Mouse (Mus musculus): ENCODE data around the gene Ctps. TPM values are rescaled to one million over a fixed set of nuclear protein-coding genes. Genes with fewer than 3 reads are reported as not detected.

Gene Ctps
- polyA plus RNA-seq (2015; fragmentation: Nextera tagmentation; extraction: Ambion mirVana), result 79.5 and 83.0 TPM in 2 replicates

GRCm38 (mm10) chr4:120569486-120570437 is at the start of gene Ctps:
Ctps (minus strand) TSS chr4:120570276.
- ATAC-seq, result peak; percentile 98
- H3K9ac ChIP-seq (replicated peaks), result peak within 1 kb of the TSS; percentile 94
- peaks cover 25% of the 10 kb centered on the region for H3K4me1 ChIP-seq (replicated peaks)
- H3K9me3 ChIP-seq, result no peaks in the 10 kb centered on the region
- H3K4me3 ChIP-seq (replicated peaks), result peak within 1 kb of the TSS; percentile 79
- H3K27me3 ChIP-seq, result no peaks in the 10 kb centered on the region
- H3K27ac ChIP-seq, result peak within 1 kb of the TSS; percentile 95
- under 1% methylated on average over 97 of the region's 97 CpGs for WGBS
- peak within 1 kb of the TSS; percentile 84 for H3K4me2 ChIP-seq (replicated peaks)
- peaks cover 8% of the 10 kb centered on the region for H3K36me3 ChIP-seq

DNA sequence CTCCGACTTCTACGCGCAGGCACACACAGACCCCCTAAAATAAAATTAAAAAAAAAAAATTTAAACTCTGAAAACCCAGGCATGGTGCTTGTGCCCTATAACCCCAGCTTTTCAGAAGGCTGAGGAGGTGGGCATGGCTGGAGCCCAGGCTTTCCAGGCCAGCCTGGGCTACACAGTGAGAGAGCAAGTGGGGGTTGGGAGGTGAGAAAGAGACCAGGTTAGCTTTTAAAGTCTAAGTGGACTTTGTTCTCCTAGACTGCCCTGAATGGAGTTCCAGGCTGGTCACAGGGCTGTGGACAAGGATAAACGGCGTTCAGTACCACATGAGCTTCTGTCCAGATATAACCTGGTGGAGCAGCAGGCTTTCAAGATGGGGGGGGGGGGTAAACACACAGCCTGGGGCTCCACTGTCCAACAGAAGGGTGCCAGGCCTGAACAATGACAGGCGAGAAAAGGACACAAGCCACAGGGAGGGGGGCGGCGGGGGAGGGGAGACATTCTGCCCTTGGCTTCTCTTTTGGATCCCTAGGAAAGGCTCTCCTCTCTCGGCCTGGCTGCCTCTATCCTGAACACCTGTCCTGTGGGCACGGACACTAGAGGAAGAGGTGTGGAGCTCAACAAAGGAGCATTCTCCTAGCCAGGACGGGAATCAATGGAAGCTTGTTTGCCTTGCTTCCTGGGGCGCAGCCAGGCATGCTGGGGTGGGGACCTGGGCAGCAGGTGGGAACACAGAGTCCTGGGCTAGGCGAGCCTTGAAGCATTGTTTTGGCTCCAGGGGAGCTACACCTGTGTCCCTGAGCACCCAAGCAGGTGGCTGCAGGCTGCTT is 46.3 kb upstream of the Ctps start:
- Histone ChIP-seq H3K9me3 (no peaks in the 10 kb centered on the region), H3K27ac (no peak overlapping the region), H3K4me3 (replicated peaks) (no peak overlapping the region), H3K4me2 (replicated peaks) (no peak overlapping the region), H3K36me3 (no peaks in the 10 kb centered on the region), H3K27me3 (no peaks in the 10 kb centered on the region), H3K4me1 (replicated peaks) (peaks cover 31% of the 10 kb centered on the region), H3K9ac (replicated peaks) (no peak overlapping the region)
- ATAC-seq, result 0 out of 2 replicates have a peak, but pooled peaks have one; percentile 5
- WGBS, result 63% methylated on average over 13 of the region's 13 CpGs

- H3K4me1 ChIP-seq (replicated peaks), result peaks cover 31% of the 10 kb centered on the region
- H3K9ac ChIP-seq (replicated peaks), result no peak overlapping the region
- no peaks in the 10 kb centered on the region for H3K36me3 ChIP-seq
- WGBS, result 25% methylated on average over 10 of the region's 10 CpGs
- peak; percentile 65 for ATAC-seq
- H3K4me3 ChIP-seq (replicated peaks), result no peak overlapping the region
- no peaks in the 10 kb centered on the region for H3K27me3 ChIP-seq
- no peak overlapping the region for H3K4me2 ChIP-seq (replicated peaks)
- no peak overlapping the region for H3K27ac ChIP-seq
- no peaks in the 10 kb centered on the region for H3K9me3 ChIP-seq
Measured at GRCm38 (mm10) chr4:120615528-120616081, 45.5 kb upstream of the Ctps start.

GRCm38 (mm10) chr4:120614644-120615043 is 44.6 kb upstream of the Ctps start:
- no peak for ATAC-seq
- H3K27ac ChIP-seq, result no peak overlapping the region
- H3K4me1 ChIP-seq (replicated peaks), result peaks cover 31% of the 10 kb centered on the region
- H3K9ac ChIP-seq (replicated peaks), result no peak overlapping the region
- no peaks in the 10 kb centered on the region for H3K36me3 ChIP-seq
- H3K27me3 ChIP-seq, result no peaks in the 10 kb centered on the region
- no peaks in the 10 kb centered on the region for H3K9me3 ChIP-seq
- H3K4me2 ChIP-seq (replicated peaks), result no peak overlapping the region
- no peak overlapping the region for H3K4me3 ChIP-seq (replicated peaks)
- WGBS, result 78% methylated on average over 9 of the region's 9 CpGs

- 48% methylated on average over 8 of the region's 8 CpGs for WGBS
- Histone ChIP-seq H3K4me1 (replicated peaks) (peaks cover 31% of the 10 kb centered on the region), H3K4me2 (replicated peaks) (no peak overlapping the region), H3K36me3 (no peaks in the 10 kb centered on the region), H3K9ac (replicated peaks) (no peak overlapping the region), H3K9me3 (no peaks in the 10 kb centered on the region), H3K27ac (0 out of 2 replicates have a peak overlapping the region, but pooled peaks have one; percentile 7), H3K27me3 (no peaks in the 10 kb centered on the region), H3K4me3 (replicated peaks) (no peak overlapping the region)
- ATAC-seq, result no peak
Measured at GRCm38 (mm10) chr4:120613691-120614329, 43.7 kb upstream of the Ctps start.

DNA sequence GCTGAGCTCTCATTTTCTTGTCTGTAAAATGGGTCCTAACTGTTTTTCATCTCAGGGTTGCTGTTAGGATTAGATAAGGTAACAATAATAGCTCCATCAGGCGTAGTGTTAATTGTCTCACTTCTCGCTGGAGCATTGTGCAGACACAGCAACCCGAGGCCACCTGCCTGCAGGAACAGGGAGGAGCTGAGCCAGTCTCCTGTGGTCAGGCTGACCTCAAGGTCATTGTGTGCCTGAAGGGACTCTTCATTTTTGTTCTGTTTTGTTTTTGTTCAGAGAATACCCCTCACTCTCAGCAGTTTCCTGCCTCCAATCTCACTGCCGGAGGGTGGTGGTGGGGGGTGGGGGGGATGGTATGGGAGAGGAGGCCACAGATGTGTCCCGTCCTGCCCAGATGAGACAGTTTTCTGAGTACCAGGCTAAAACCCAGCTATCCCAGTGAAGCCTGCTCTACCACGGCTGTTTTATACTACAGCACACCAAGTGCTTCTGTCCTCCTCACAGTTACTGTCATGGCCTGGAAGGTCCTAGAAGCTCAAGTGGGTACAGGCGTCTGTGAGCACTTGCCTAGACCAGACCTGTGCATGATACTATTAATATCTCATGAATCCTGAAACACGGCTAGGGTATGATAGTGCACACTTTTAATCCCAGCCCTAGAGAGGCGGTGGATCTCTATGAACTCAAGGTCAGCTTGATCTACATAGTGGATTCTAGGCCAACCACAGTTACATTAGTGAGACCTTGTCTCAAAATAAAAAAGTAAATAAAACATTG is 42.4 kb upstream of the Ctps start:
- Histone ChIP-seq H3K27me3 (no peaks in the 10 kb centered on the region), H3K27ac (peak overlapping the region; percentile 39), H3K4me1 (replicated peaks) (peaks cover 31% of the 10 kb centered on the region), H3K4me2 (replicated peaks) (no peak overlapping the region), H3K36me3 (no peaks in the 10 kb centered on the region), H3K9me3 (no peaks in the 10 kb centered on the region), H3K9ac (replicated peaks) (no peak overlapping the region), H3K4me3 (replicated peaks) (no peak overlapping the region)
- 19% methylated on average over 9 of the region's 9 CpGs for WGBS
- peak; percentile 19; the same call in 1 of the 2 replicates for ATAC-seq

DNA sequence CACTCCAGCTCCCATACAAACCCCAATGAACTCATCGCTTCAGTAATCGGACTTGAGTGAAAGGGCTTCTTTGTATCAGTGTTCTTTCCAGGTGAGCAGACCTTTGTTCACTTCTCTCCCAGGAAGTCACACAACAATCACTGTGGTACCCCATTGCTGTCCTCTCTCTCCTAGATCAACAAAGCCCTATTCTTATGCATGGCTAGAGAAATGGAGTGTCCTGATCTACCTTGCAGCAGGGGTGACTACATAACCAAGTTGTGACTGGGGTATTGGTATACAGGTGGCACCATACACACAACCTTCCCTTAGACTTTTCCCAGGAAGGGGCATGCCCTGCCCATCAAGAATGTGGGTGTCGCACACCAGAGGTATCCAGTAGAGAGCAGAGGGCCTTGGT is 40.9 kb upstream of the Ctps start:
- H3K9me3 ChIP-seq, result no peaks in the 10 kb centered on the region
- no peak overlapping the region for H3K4me3 ChIP-seq (replicated peaks)
- whole genome bisulfite sequencing, result 61% methylated on average over 3 of the region's 3 CpGs
- peaks cover 27% of the 10 kb centered on the region for H3K4me1 ChIP-seq (replicated peaks)
- no peaks in the 10 kb centered on the region for H3K27me3 ChIP-seq
- no peak overlapping the region for H3K27ac ChIP-seq
- no peaks in the 10 kb centered on the region for H3K36me3 ChIP-seq
- H3K9ac ChIP-seq (replicated peaks), result no peak overlapping the region
- H3K4me2 ChIP-seq (replicated peaks), result no peak overlapping the region
- no peak for ATAC-seq

DNA sequence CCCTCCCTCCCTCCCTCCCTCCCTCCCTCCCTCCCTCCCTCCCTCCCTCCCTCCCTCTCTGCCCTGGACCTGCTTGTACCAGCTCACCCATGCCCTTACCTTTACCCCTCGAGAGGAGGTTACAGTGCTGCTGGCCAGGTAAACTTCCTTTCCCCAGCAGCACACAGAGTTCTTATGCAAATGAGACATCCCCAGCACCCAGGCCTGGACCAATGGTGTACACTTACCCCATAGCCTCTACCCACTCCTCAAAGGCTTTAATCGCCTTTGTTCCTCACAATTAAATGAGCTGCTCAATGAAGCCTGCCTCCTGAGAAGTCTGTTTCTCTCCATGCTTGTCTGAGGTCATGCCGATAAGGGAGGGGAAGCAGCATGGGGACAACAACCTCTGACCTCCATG is 36.9 kb upstream of the Ctps start:
- peak; percentile 77 for ATAC-seq
- 20% methylated on average over 3 of the region's 3 CpGs for WGBS

DNA sequence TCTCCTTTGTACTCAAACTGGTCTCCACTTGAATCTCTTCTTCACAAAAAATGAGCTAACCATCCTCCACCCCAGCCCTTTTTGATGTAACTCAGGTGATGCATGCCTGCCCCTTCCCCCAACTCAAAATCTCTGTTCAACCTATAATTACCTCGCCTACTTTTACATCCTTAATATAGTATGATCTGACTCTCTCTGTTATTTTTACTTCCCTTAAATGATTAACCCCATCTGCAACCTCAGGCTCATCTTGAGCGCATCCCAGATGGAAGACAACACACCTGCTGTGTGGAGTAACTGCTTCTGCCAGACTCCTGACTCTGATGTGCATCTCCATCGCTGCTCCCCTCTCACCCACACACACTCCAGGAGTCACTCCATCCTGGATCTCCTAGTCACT is 32.6 kb upstream of the Ctps start:
- ATAC-seq, result no peak
- Histone ChIP-seq H3K4me1 (replicated peaks) (peaks cover 14% of the 10 kb centered on the region; the same call in 1 of the 2 replicates), H3K9me3 (no peaks in the 10 kb centered on the region), H3K27ac (no peak overlapping the region), H3K4me2 (replicated peaks) (no peak overlapping the region), H3K27me3 (no peaks in the 10 kb centered on the region), H3K9ac (replicated peaks) (no peak overlapping the region), H3K36me3 (no peaks in the 10 kb centered on the region), H3K4me3 (replicated peaks) (no peak overlapping the region)
- 89% methylated on average over 3 of the region's 3 CpGs for WGBS

More for the DNA sequence above, 36.9 kb upstream of the Ctps start:
- Histone ChIP-seq H3K4me3 (replicated peaks) (no peak overlapping the region), H3K27ac (no peak overlapping the region), H3K36me3 (no peaks in the 10 kb centered on the region), H3K9ac (replicated peaks) (no peak overlapping the region), H3K27me3 (no peaks in the 10 kb centered on the region), H3K4me1 (replicated peaks) (peaks cover 4% of the 10 kb centered on the region; the same call in 1 of the 2 replicates), H3K4me2 (replicated peaks) (no peak overlapping the region), H3K9me3 (no peaks in the 10 kb centered on the region)

DNA sequence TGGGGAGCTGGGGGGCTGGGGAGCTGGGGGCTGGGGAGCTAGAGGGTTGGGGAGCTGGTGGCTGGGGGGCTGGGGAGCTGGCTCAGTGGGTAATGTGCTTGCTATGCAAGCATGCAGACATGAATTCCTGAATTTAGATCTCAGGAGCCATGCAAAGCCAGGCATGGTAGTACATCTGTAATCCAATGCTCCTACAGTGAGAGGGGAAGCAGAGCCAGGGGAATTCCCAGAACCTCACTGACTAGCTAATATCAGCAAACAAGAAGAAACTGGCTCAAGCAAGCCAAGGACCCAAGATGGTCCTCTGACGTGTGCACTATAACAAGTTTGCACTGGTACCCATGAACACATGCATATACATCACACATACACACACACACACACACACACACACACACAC is 31.7 kb upstream of the Ctps start:
- Histone ChIP-seq H3K4me2 (replicated peaks) (no peak overlapping the region), H3K4me3 (replicated peaks) (no peak overlapping the region), H3K9ac (replicated peaks) (no peak overlapping the region), H3K27me3 (no peaks in the 10 kb centered on the region), H3K9me3 (no peaks in the 10 kb centered on the region), H3K4me1 (replicated peaks) (peaks cover 10% of the 10 kb centered on the region; the same call in 1 of the 2 replicates), H3K27ac (no peak overlapping the region), H3K36me3 (no peaks in the 10 kb centered on the region)
- no peak for ATAC-seq
- 100% methylated on average over 1 of the region's 1 CpGs for WGBS

GRCm38 (mm10) chr4:120598922-120599321 is 28.8 kb upstream of the Ctps start:
- H3K27me3 ChIP-seq, result no peaks in the 10 kb centered on the region
- no peak overlapping the region for H3K4me3 ChIP-seq (replicated peaks)
- no peaks in the 10 kb centered on the region for H3K9me3 ChIP-seq
- peaks cover 10% of the 10 kb centered on the region; the same call in 1 of the 2 replicates for H3K4me1 ChIP-seq (replicated peaks)
- H3K36me3 ChIP-seq, result no peaks in the 10 kb centered on the region
- H3K4me2 ChIP-seq (replicated peaks), result no peak overlapping the region
- H3K27ac ChIP-seq, result no peak overlapping the region
- WGBS, result 10% methylated on average over 2 of the region's 2 CpGs
- no peak overlapping the region for H3K9ac ChIP-seq (replicated peaks)
- peak; percentile 80 for ATAC-seq

Measured in midbrain, embryonic 13.5 days (tissue).